Mouse (Mus musculus): ENCODE data around the gene Avpr2.

Avpr2 gene

GRCm38 (mm10) chrX:73918631-73919030 lies 26.7 kb downstream of the Avpr2 start:
- no peak for DNase-seq

- no peak for DNase-seq
Observed at GRCm38 (mm10) chrX:73921285-73921822, 29.5 kb downstream of the Avpr2 start.

GRCm38 (mm10) chrX:73921823-73922549 lies 30.1 kb downstream of the Avpr2 start, which contains the start of the genes Arhgap4 and Naa10:
TSS of gene Arhgap4 (minus strand) at chrX:73921870.
TSS of gene Naa10 (minus strand) at chrX:73921944.
- DNase-seq: peak; percentile 89

GRCm38 (mm10) chrX:73922550-73922882 lies 30.6 kb downstream of the Avpr2 start:
- DNase-seq: peak; percentile 22

GRCm38 (mm10) chrX:73930402-73931062 lies 38.6 kb downstream of the Avpr2 start, which contains the start of gene Renbp:
TSS of gene Renbp (minus strand) at chrX:73930850.
- peak; percentile 85 for DNase-seq

GRCm38 (mm10) chrX:73931871-73932270 lies 40.0 kb downstream of the Avpr2 start:
- no peak for DNase-seq

GRCm38 (mm10) chrX:73941860-73942259 lies 50.0 kb downstream of the Avpr2 start:
- DNase-seq: no peak

GRCm38 (mm10) chrX:73942294-73942693 lies 50.4 kb downstream of the Avpr2 start:
- no peak for DNase-seq
